Mouse (Mus musculus): ENCODE data around the gene Fgr.
A peak's percentile ranks its signal among the peaks of the same experiment; 100 is the strongest.
"Not testable (repeated sequence)": the region's sequence is repeated elsewhere in the genome, so short reads cannot be mapped to it uniquely, and the experiment has no call there.

The Fgr gene

GRCm38 (mm10) chr4:132983664-132984512 is 10.0 kb downstream of the Fgr start:
- DNase-seq (ENCODE audit: extremely low spot score), result peak; percentile 74

GRCm38 (mm10) chr4:132988581-132989355 is 14.9 kb downstream of the Fgr start:
- no peak for DNase-seq (ENCODE audit: extremely low spot score)

GRCm38 (mm10) chr4:132993553-132993952 is 19.7 kb downstream of the Fgr start:
- DNase-seq (ENCODE audit: extremely low spot score), result no peak

GRCm38 (mm10) chr4:132997469-132998237 is 23.8 kb downstream of the Fgr start:
- DNase-seq (ENCODE audit: extremely low spot score), result no peak

- no peak for DNase-seq (ENCODE audit: extremely low spot score)
Observed at GRCm38 (mm10) chr4:133002896-133003295, 29.0 kb downstream of the Fgr start.

- no peak for DNase-seq (ENCODE audit: extremely low spot score)
Observed at GRCm38 (mm10) chr4:133003316-133004018, 29.6 kb downstream of the Fgr start.

- peak; percentile 87 for DNase-seq (ENCODE audit: extremely low spot score)
Observed at GRCm38 (mm10) chr4:133005233-133005632, 31.3 kb downstream of the Fgr start.

- DNase-seq (ENCODE audit: extremely low spot score), result not testable (repeated sequence)
Observed at GRCm38 (mm10) chr4:133005885-133006451, 32.1 kb downstream of the Fgr start.

GRCm38 (mm10) chr4:133007513-133008380 is 33.9 kb downstream of the Fgr start:
- DNase-seq (ENCODE audit: extremely low spot score), result peak; percentile 93

- peak; percentile 71 for DNase-seq (ENCODE audit: extremely low spot score)
Observed at GRCm38 (mm10) chr4:133009131-133009530, 35.2 kb downstream of the Fgr start.

GRCm38 (mm10) chr4:133009676-133010075 is 35.8 kb downstream of the Fgr start:
- no peak for DNase-seq (ENCODE audit: extremely low spot score)

- DNase-seq (ENCODE audit: extremely low spot score), result peak; percentile 67
Observed at GRCm38 (mm10) chr4:133010611-133011010, 36.7 kb downstream of the Fgr start.

- peak; percentile 93 for DNase-seq (ENCODE audit: extremely low spot score)
Observed at GRCm38 (mm10) chr4:133011028-133011820, 37.3 kb downstream of the Fgr start, which contains the start of gene Ahdc1. Gene Ahdc1, plus strand, starts transcription at chr4:133011260.

- peak; percentile 74 for DNase-seq (ENCODE audit: extremely low spot score)
Observed at GRCm38 (mm10) chr4:133011821-133012775, 38.2 kb downstream of the Fgr start.

- peak; percentile 77 for DNase-seq (ENCODE audit: extremely low spot score)
Observed at GRCm38 (mm10) chr4:133012776-133013265, 38.9 kb downstream of the Fgr start.

- DNase-seq (ENCODE audit: extremely low spot score), result no peak
Observed at GRCm38 (mm10) chr4:133013266-133013891, 39.5 kb downstream of the Fgr start.

GRCm38 (mm10) chr4:133014088-133014487 is 40.2 kb downstream of the Fgr start:
- DNase-seq (ENCODE audit: extremely low spot score), result no peak
